Mouse (Mus musculus) left cerebral cortex, postnatal 14 days (tissue): ENCODE data around the gene Plce1. TPM values are rescaled to one million over a fixed set of nuclear protein-coding genes. Genes with fewer than 3 reads are reported as not detected.
"Not testable (repeated sequence)": the region's sequence is repeated elsewhere in the genome, so short reads cannot be mapped to it uniquely, and the experiment has no call there.

ENCODE experiments used
- DNase-seq, 2 experiments: peaks; one replicate each; pipeline ENCODE4 v3.0.0; 2021 to 2022; ENCODE audit warnings: low spot score in 2 of 2, mixed read lengths in 1 of 2
- intact Hi-C: fragments of 180-260 bp; cut with DNase I; formaldehyde crosslinking; loops from one replicate; pipeline ENCODE4 v1.15.1; 2025
- total RNA-seq, 2 experiments: library from RNA; stranded (reverse); gene quantifications; 2 replicates each; pipeline ENCODE4 v1.2.3; 2021

Plce1 gene
- total RNA-seq, 2 experiments from 2014 or later, result 6.1 to 6.8 TPM

DNA sequence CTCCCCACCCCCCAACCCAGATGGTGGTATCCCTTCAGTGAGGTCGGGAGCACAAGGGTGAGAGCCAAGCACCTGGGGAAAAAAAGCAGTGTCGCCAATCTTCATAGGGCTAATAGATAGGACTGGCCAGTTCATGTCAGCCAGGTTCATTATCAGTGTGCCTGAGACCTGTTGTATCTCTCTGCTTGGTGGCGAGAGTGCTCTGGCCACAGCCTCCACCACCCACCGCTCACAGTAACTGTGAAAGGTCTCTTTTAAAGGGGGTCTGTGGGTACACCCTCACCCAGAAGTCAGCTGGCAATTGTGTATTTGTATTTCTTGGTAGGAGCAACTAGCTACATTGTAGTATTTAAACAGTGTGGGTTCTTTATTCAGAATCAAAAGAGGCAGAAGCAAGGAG, 6.6 kb downstream of the Plce1 start:
- intact Hi-C loops, result no loop called here
- DNase-seq, result no peak

DNA sequence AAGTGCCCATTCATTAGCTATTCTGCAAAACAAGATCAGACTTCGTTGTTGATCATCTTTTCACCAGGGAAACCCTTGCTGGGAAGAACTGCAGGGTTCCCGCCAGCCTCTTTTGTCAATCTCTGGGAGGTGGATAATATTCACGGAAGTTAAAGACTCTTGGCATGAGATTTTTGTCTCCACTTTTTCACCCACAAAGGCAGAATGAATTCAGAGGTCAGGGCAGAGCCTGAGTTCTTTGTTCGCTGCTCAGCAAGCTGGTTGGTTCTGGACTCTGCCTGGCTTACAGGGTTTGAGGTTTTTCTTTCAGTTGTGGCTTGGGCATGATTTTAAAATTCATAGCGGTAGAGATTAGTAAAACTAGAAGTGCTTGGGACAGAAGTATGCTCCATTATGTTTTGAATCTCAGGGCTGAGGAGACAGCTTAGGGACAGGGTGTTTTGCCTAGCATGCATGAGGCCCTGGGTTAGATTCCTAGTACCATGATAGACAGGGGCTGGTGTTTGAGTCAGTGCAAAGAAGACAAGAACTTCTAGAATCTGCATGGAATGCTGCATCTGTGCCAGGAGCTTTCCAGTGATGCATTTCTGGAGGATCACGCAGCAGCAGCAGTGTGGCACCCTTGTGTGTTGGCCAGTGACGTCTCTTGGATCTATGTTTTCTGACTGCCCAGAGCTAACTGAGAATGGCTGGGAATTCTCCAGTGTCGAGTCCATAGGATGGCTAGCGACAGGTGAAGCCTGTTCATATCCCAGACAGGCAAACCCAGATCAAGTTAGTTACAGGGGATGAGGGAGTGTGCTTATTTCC, 7.4 kb downstream of the Plce1 start:
- DNase-seq, result no peak

DNA sequence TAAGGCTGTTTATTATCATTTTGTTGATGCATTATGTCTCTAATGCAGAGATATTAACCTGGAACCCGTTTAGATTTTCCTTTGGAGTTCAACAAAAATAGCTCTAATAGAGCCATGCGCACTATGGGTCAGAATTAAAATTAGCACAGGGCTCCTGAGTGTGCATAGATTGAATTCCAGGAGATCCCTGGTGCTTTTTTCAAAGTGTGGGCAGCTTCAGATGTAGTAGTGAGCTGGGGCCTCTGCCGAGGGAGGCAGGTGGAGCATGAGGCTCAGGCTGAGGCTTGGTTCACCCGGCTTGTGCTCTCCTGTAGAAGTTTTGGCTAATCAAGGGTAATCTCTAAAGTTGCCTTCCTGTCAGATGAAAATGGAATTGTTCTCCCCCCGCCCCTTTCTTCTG, 17.3 kb downstream of the Plce1 start:
- DNase-seq, result no peak
- intact Hi-C loops, result no loop called here

More for the DNA sequence above, 7.4 kb downstream of the Plce1 start:
- intact Hi-C loops, result no loop called here

DNA sequence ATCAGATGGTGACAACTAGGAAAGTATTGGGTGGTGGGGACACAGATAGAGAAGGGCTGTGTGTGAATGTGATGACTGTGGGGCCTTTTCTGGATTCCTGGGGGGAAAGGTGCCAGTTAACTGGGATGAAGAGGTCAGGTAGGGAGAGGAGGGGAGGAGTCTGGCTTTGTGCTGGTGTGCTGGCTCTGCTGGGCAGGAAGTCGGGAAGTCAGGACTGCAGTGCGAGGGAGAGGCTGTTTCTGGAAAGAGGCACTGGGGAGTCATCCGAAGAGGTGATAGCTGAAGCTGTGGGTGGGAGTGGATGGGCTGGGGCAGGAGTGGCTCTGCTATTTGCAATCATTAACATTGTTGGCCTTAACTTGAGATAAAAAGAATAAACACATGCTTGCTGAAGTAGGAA, 23.7 kb downstream of the Plce1 start:
- intact Hi-C loops, result no loop called here
- DNase-seq, result no peak

DNA sequence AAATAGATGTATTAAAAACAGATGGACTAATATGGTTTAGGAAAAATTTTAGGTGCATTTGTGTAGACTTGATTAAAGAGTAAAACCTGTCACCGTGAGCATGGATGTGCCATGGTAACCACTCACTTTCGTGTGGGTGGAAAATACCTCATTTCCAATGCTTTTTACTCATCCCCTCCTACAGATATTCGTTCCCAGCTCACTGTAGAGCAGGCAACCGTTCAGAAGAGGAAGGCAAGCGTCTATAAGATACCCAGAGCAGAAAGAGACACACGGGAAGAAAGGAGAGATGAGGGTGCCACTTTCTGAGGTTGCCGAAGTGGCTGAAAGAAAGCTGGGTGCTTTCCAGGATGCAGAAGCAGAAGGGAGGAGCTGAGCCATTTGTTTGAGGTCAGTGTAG, 25.2 kb downstream of the Plce1 start:
- peak; percentile 32 to 62 for DNase-seq
- intact Hi-C loops, result no loop called here

GRCm38 (mm10) chr19:38507251-38507965, 26.5 kb downstream of the Plce1 start:
- intact Hi-C loops, result no loop called here
- peak; percentile 37 to 73 for DNase-seq

GRCm38 (mm10) chr19:38507966-38508625, 27.2 kb downstream of the Plce1 start:
- intact Hi-C loops, result no loop called here
- no peak for DNase-seq

- no peak for DNase-seq
- intact Hi-C loops, result no loop called here
Observed at GRCm38 (mm10) chr19:38514417-38515184, 33.7 kb downstream of the Plce1 start.

GRCm38 (mm10) chr19:38526855-38527254, 45.9 kb downstream of the Plce1 start:
- no peak for DNase-seq
- intact Hi-C loops, result no loop called here

DNA sequence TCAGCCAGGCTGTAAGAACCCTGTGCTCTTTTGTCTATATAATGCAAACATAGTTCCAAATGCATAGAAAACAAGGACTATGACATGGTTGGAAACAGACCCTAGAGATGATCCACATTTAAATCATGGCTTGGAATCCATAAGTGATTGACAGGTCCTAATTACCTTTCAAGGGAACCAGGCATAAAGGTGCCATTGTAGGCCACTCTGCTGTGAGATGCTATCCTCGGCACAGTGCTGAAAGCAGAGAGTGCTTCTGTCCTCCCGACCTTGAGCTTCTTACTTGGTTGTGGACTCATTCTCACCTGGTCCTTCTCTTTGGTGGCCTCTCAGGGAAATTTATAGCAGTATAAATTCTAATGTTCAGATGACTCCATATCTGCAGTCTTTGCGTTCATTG, 46.6 kb downstream of the Plce1 start:
- intact Hi-C loops, result no loop called here
- no peak for DNase-seq

DNA sequence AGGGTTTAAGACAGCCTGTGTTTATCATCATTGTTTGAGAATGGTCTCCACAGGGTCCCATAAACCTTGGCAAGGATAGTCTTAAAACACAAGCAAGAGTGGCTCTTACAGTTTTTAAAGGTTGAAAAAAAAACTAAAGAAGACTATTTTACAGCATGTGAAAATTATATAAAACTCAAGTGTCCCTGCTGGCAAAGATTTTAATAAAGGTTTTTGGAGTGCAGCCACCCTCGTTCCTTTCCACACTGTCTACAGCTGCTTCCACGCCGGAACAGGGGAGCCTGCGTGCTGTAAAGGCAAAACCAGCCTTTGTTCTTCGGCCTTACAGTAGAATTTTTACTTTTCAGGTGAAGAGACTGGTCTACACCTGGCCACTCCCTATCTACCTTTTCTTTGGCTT, 52.3 kb downstream of the Plce1 start:
- intact Hi-C loops, result no loop called here
- DNase-seq, result peak in 1 of 2 experiments; percentile 12

GRCm38 (mm10) chr19:38539338-38539737, 58.4 kb downstream of the Plce1 start:
- DNase-seq, result no peak
- intact Hi-C loops, result no loop called here

DNA sequence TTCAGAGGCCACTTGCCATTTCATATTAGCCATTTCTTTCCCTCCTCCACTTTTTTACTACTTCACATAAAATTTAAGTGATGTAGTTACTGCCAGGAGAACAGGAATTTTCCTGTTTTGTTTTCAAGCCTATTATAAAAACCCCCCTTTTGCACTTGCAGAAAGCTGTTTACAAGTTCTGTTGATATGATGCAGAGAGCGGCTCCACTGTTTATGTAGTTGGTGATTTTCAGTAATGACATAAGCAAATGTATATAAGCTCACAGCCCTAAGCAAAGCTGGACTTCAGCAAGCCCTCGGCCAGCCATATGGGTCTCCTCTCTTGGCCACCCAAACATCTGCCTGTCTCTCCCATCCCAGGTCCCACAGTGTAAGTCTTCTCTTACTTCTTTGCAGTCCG, 59.6 kb downstream of the Plce1 start:
- DNase-seq, result no peak
- intact Hi-C loops, result no loop called here

- DNase-seq, result no peak
- intact Hi-C loops, result no loop called here
Observed at GRCm38 (mm10) chr19:38549487-38550058, 68.7 kb downstream of the Plce1 start.

GRCm38 (mm10) chr19:38553551-38553950, 72.6 kb downstream of the Plce1 start:
- intact Hi-C loops, result no loop called here
- no peak for DNase-seq

DNA sequence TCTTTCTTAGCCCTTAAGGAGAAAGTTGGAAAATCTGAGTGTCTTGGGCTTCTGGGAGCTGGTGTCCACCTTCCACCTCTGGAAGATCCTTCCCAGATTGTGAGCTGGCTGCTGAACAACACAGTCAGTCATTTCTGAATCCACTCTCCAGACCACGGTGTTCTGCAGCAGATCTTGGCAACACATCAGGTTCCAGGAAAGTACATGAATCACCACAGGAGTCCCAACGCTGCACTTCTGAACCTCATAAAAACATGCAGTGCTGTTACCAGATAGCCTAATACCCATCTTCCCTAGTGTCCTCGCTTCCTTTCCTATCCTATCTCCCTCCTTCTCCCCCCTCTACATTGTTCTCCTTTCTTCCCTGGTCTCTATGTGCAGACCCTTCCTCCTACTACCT, 74.5 kb downstream of the Plce1 start:
- intact Hi-C loops, result no loop called here
- peak in 1 of 2 experiments; percentile 9 for DNase-seq

DNA sequence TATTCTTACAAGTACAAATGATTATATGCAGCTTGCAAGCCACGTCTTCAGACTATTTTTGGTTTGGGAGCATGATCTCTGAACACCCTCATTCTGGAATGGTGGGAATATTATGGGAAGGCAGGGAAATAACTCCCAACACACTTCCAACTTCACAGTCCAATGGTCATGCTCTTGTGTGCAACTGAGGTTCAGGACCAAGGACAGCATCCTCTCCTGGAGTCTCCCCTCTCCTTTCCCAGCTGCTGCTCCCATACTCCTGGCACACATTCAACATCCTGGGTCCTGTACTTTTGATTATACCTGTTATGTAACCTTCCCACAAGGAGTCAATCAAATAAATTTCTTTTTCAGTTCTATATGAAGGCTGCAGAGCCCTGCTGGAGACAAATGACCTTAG, 77.9 kb downstream of the Plce1 start:
- DNase-seq, result no peak
- intact Hi-C loops, result no loop called here

GRCm38 (mm10) chr19:38561887-38562286, 81.0 kb downstream of the Plce1 start:
- DNase-seq, result not testable (repeated sequence)
- intact Hi-C loops, result loop anchor here (5.0 kb wide), 1 partner anchor 215 kb away; no protein-coding TSS in a partner anchor

- no peak for DNase-seq
- intact Hi-C loops, result no loop called here
Observed at GRCm38 (mm10) chr19:38566156-38566555, 85.2 kb downstream of the Plce1 start.
